Mouse (Mus musculus): ENCODE measurements around the gene Cript. TPM values are rescaled to one million over a fixed set of nuclear protein-coding genes. Genes with fewer than 3 reads are reported as not detected.
A peak's percentile ranks its signal among the peaks of the same experiment; 100 is the strongest.
"Not testable (repeated sequence)": the region's sequence is repeated elsewhere in the genome, so short reads cannot be mapped to it uniquely, and the experiment has no call there.

Cript gene
- polyA plus RNA-seq, 1 experiment from 2014 or later, result 147 TPM

DNA sequence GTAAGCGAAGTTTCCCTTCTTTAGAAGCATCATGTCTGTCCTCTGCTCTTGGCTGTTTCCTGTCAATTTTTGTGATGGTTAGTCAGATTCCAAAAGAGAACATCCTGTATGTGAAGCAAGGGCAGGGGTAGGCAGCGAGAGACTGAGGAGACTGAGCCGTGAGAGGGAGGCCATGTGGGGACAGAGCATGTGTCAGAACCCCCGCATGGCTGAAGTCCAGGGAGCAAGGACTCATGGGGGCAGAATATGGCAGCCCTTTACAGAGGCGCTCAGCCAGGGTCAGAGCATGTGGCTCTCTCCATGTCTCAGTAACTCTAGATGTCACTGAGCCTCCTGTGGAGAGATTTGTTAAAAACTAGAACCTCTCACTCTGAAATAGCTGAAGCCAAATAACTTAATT, 28.6 kb downstream of the Cript start:
- no peak for DNase-seq (ENCODE audit: low spot score)
- WGBS, result 80% methylated on average over 5 of the region's 5 CpGs
- no peaks in the 10 kb centered on the region for H3K36me3 ChIP-seq (replicated peaks)
- H3K27ac ChIP-seq (replicated peaks), result no peak overlapping the region
- H3K27me3 ChIP-seq (replicated peaks; ENCODE audit: low read depth, poor library complexity, severe bottlenecking), result no peaks in the 10 kb centered on the region
- peaks cover 22% of the 10 kb centered on the region for H3K4me1 ChIP-seq
- no peak overlapping the region for H3K4me3 ChIP-seq
- no peaks in the 10 kb centered on the region for H3K9me3 ChIP-seq

- H3K27me3 ChIP-seq (replicated peaks; ENCODE audit: low read depth, poor library complexity, severe bottlenecking), result no peaks in the 10 kb centered on the region
- WGBS, result 52% methylated on average over 5 of the region's 5 CpGs
- no peak overlapping the region; the same call in 1 of the 2 replicates for H3K27ac ChIP-seq (replicated peaks)
- H3K36me3 ChIP-seq (replicated peaks), result no peaks in the 10 kb centered on the region
- DNase-seq (ENCODE audit: low spot score), result no peak
- peaks cover 22% of the 10 kb centered on the region for H3K4me1 ChIP-seq
- H3K4me3 ChIP-seq, result no peak overlapping the region
- H3K9me3 ChIP-seq, result no peaks in the 10 kb centered on the region
Observed at GRCm38 (mm10) chr17:87055051-87055459, 29.7 kb downstream of the Cript start.

GRCm38 (mm10) chr17:87055663-87056062, 30.3 kb downstream of the Cript start:
- Histone ChIP-seq H3K4me1 (peaks cover 22% of the 10 kb centered on the region), H3K27ac (replicated peaks) (no peak overlapping the region), H3K36me3 (replicated peaks) (no peaks in the 10 kb centered on the region), H3K4me3 (no peak overlapping the region), H3K9me3 (no peaks in the 10 kb centered on the region), H3K27me3 (replicated peaks; ENCODE audit: low read depth, poor library complexity, severe bottlenecking) (no peaks in the 10 kb centered on the region)
- DNase-seq (ENCODE audit: low spot score), result no peak
- 81% methylated on average over 1 of the region's 1 CpGs for WGBS

GRCm38 (mm10) chr17:87056761-87057160, 31.4 kb downstream of the Cript start:
- H3K27me3 ChIP-seq (replicated peaks; ENCODE audit: low read depth, poor library complexity, severe bottlenecking), result no peaks in the 10 kb centered on the region
- H3K4me3 ChIP-seq, result no peak overlapping the region
- H3K4me1 ChIP-seq, result peaks cover 22% of the 10 kb centered on the region
- H3K9me3 ChIP-seq, result no peaks in the 10 kb centered on the region
- no peak for DNase-seq (ENCODE audit: low spot score)
- 88% methylated on average over 7 of the region's 7 CpGs for WGBS
- no peaks in the 10 kb centered on the region for H3K36me3 ChIP-seq (replicated peaks)
- H3K27ac ChIP-seq (replicated peaks), result no peak overlapping the region

GRCm38 (mm10) chr17:87057486-87058266, 32.3 kb downstream of the Cript start:
- no peaks in the 10 kb centered on the region for H3K27me3 ChIP-seq (replicated peaks; ENCODE audit: low read depth, poor library complexity, severe bottlenecking)
- H3K36me3 ChIP-seq (replicated peaks), result no peaks in the 10 kb centered on the region
- H3K9me3 ChIP-seq, result no peaks in the 10 kb centered on the region
- no peak overlapping the region for H3K4me3 ChIP-seq
- WGBS, result 49% methylated on average over 8 of the region's 8 CpGs
- H3K4me1 ChIP-seq, result peaks cover 22% of the 10 kb centered on the region
- H3K27ac ChIP-seq (replicated peaks), result no peak overlapping the region; the same call in 1 of the 2 replicates
- DNase-seq (ENCODE audit: low spot score), result peak; percentile 61

DNA sequence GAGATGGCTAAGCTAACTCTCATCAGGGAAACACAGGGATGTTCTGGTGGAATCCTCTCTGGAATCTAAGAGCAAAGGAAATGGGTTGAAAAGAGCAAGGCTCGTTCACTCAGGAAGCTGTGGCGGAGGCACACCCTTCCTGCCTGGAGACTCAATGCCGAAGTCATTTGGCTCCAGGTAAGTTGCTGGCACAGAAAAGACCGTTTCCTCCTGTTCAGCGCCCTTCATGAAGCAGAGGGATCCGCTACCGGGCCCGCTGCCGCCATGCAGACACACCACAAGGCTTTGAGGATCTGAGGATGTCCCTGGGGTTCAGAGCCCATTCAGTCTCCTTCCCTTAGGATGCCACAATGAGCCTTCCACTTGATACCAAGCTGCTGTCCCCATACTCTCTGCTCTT, 37.3 kb downstream of the Cript start:
- Histone ChIP-seq H3K36me3 (replicated peaks) (no peaks in the 10 kb centered on the region), H3K9me3 (no peaks in the 10 kb centered on the region), H3K27me3 (replicated peaks; ENCODE audit: low read depth, poor library complexity, severe bottlenecking) (no peaks in the 10 kb centered on the region), H3K4me3 (no peak overlapping the region), H3K4me1 (peaks cover 11% of the 10 kb centered on the region), H3K27ac (replicated peaks) (no peak overlapping the region)
- DNase-seq (ENCODE audit: low spot score), result no peak
- 84% methylated on average over 9 of the region's 9 CpGs for WGBS

GRCm38 (mm10) chr17:87063461-87063860, 38.1 kb downstream of the Cript start:
- DNase-seq (ENCODE audit: low spot score), result no peak
- Histone ChIP-seq H3K36me3 (replicated peaks) (no peaks in the 10 kb centered on the region), H3K4me3 (no peak overlapping the region), H3K9me3 (no peaks in the 10 kb centered on the region), H3K27ac (replicated peaks) (no peak overlapping the region), H3K4me1 (peaks cover 3% of the 10 kb centered on the region; the same call in 1 of the 2 replicates), H3K27me3 (replicated peaks; ENCODE audit: low read depth, poor library complexity, severe bottlenecking) (no peaks in the 10 kb centered on the region)
- 87% methylated on average over 7 of the region's 7 CpGs for WGBS

DNA sequence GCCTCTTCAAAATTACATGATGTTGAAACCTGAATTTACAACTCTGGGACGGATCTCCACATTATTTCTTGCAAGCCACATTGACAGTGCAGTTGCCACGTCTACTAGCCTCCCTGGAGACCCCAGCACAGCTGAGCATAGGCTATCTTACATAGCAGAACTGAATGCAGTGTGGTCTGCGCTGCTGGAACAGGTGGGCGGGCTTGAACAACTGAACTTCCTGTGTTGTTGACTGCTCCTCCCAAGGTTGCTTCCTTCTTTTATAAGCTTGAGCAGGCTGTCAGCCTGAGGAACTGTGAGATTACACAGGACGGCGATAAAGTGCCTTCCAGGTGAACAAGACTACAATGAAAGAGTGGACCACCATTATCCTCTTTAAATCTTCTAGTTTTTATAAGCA, 38.6 kb downstream of the Cript start:
- no peaks in the 10 kb centered on the region for H3K27me3 ChIP-seq (replicated peaks; ENCODE audit: low read depth, poor library complexity, severe bottlenecking)
- no peaks in the 10 kb centered on the region for H3K9me3 ChIP-seq
- DNase-seq (ENCODE audit: low spot score), result no peak
- no peaks in the 10 kb centered on the region for H3K36me3 ChIP-seq (replicated peaks)
- no peak overlapping the region for H3K4me3 ChIP-seq
- 84% methylated on average over 6 of the region's 6 CpGs for WGBS
- no peak overlapping the region for H3K27ac ChIP-seq (replicated peaks)
- H3K4me1 ChIP-seq, result no peaks in the 10 kb centered on the region

GRCm38 (mm10) chr17:87068997-87069396, 43.6 kb downstream of the Cript start:
- Histone ChIP-seq H3K4me1 (peaks cover 6% of the 10 kb centered on the region; the same call in 1 of the 2 replicates), H3K27me3 (replicated peaks; ENCODE audit: low read depth, poor library complexity, severe bottlenecking) (no peaks in the 10 kb centered on the region), H3K36me3 (replicated peaks) (no peaks in the 10 kb centered on the region), H3K27ac (replicated peaks) (no peak overlapping the region), H3K4me3 (no peak overlapping the region), H3K9me3 (no peaks in the 10 kb centered on the region)
- no peak for DNase-seq (ENCODE audit: low spot score)
- 89% methylated on average over 4 of the region's 4 CpGs for WGBS

GRCm38 (mm10) chr17:87072183-87072582, 46.8 kb downstream of the Cript start:
- not testable (repeated sequence) for H3K9me3 ChIP-seq
- WGBS, result 95% methylated on average over 1 of the region's 1 CpGs

DNA sequence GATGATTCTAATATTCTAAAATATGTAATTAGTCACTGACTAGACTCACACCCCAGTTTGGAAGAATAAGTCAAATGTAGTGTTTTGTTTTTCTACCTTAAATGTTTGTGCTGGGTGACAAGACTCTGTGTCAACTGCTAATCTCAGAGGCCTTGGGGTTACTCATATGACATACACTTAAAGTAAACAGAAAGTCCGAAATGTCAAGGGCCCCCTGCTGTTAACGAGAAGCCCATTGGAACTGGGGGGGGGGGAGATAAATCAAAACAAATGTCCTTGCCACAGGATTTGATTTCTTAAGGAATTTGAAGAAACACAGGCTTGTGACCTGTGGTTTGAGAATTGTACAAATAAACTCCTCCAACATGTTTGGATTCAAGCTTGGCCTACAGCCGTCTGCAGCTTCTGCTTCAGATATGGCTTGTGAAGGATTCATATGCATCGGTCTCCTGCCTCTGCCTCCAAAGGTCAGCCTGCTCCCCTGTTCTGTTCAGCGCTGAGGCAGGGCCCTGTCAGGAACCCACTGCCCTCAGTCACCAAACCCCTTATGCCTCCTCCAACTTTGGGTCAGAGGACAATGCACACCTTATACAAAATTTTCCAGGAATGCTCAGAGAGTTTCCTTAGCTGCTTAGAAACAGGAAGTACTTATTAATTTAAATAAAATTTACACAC, 47.6 kb downstream of the Cript start:
- H3K27ac ChIP-seq (replicated peaks), result no peak overlapping the region
- H3K36me3 ChIP-seq (replicated peaks), result no peaks in the 10 kb centered on the region
- H3K4me3 ChIP-seq, result no peak overlapping the region
- H3K27me3 ChIP-seq (replicated peaks; ENCODE audit: low read depth, poor library complexity, severe bottlenecking), result no peaks in the 10 kb centered on the region
- 0 out of 2 replicates have a peak, but pooled peaks cover 3% of the 10 kb centered on the region for H3K9me3 ChIP-seq
- no peak for DNase-seq (ENCODE audit: low spot score)
- peaks cover 6% of the 10 kb centered on the region; the same call in 1 of the 2 replicates for H3K4me1 ChIP-seq
- 49% methylated on average over 5 of the region's 5 CpGs for WGBS

More at GRCm38 (mm10) chr17:87072183-87072582, 46.8 kb downstream of the Cript start:
- H3K4me1 ChIP-seq; H3K36me3 ChIP-seq (replicated peaks); H3K27ac ChIP-seq (replicated peaks); DNase-seq (ENCODE audit: low spot score); H3K4me3 ChIP-seq; H3K27me3 ChIP-seq (replicated peaks; ENCODE audit: low read depth, poor library complexity, severe bottlenecking): not testable (repeated sequence)

- peaks cover 6% of the 10 kb centered on the region; the same call in 1 of the 2 replicates for H3K4me1 ChIP-seq
- H3K27ac ChIP-seq (replicated peaks), result no peak overlapping the region
- H3K9me3 ChIP-seq, result 0 out of 2 replicates have a peak, but pooled peaks cover 3% of the 10 kb centered on the region
- H3K4me3 ChIP-seq, result no peak overlapping the region
- H3K36me3 ChIP-seq (replicated peaks), result no peaks in the 10 kb centered on the region
- H3K27me3 ChIP-seq (replicated peaks; ENCODE audit: low read depth, poor library complexity, severe bottlenecking), result no peaks in the 10 kb centered on the region
- no peak for DNase-seq (ENCODE audit: low spot score)
Observed at GRCm38 (mm10) chr17:87073470-87073869, 48.1 kb downstream of the Cript start.

- H3K36me3 ChIP-seq (replicated peaks); H3K4me3 ChIP-seq; DNase-seq (ENCODE audit: low spot score); H3K9me3 ChIP-seq; H3K4me1 ChIP-seq; H3K27me3 ChIP-seq (replicated peaks; ENCODE audit: low read depth, poor library complexity, severe bottlenecking); H3K27ac ChIP-seq (replicated peaks): not testable (repeated sequence)
- WGBS, result 94% methylated on average over 17 of the region's 17 CpGs
Observed at GRCm38 (mm10) chr17:87078217-87078616, 52.9 kb downstream of the Cript start.

All from embryonic facial prominence, embryonic 10.5 days (tissue).